Mouse (Mus musculus) G1E-ER4 (cell line): ENCODE results near the gene Supt5. TPM values are rescaled to one million over a fixed set of nuclear protein-coding genes. Genes with fewer than 3 reads are reported as not detected.

Experiments
- GATA1 ChIP-seq: IDR thresholded peaks from one replicate; pipeline ENCODE4 v1.8.0; 2012; ENCODE audit warnings: low read length, inconsistent platforms
- polyA plus RNA-seq: library from polyadenylated mRNA; stranded (reverse); fragments of >175 nt; gene quantifications from 2 replicates; pipeline ENCODE4 v1.2.3, GENCODE M21; 2012

The Supt5 gene
- polyA plus RNA-seq, 1 experiment = 164 TPM

GRCm38 (mm10) chr7:28362441-28363060 is 24.0 kb upstream of the Supt5 start:
- TF ChIP-seq GATA1 = no peak

GRCm38 (mm10) chr7:28361647-28362341 is 23.2 kb upstream of the Supt5 start:
- no peak for TF ChIP-seq GATA1

DNA sequence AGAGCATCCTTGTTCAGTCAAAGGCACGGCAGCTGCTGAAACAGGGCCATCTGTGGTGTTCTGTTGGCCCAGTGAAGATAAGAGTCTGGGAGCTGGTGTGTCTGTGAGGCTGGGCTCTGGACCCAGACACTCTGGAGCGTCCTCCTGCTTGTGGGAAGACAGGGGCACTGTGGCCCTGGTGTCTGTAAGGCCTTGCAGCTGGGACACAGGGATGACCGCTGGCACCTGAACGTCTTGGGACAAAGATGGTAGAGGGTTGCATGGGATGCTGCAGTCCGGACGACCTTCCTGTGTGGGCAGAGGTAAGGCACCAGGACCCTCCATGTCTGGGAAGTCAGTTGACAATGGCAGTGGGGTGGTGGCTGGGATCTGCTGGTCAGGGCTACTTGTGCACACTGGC is 21.7 kb upstream of the Supt5 start:
- TF ChIP-seq GATA1 = no peak

- no peak for TF ChIP-seq GATA1
These were observed 21.3 kb upstream of the Supt5 start for GRCm38 (mm10) chr7:28359854-28360253.

DNA sequence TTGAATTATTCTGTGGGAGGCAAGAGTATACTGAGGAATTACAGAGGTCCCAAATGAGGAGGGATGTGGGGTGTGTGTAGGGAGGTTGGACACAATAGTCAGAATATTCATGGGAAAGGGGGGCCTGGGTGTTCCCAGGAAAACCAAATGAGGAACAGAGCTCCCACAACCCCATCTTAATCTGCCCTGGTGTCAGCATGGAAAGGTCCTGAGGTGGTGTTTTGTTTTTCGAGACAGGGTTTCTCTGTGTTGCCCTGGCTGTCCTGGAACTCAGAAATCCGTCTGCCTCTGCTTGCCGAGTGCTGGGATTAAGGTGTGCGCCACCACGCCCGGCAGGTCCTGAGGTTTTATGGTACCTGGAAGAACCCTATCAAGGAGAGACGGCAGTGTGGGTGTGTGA is 19.9 kb upstream of the Supt5 start:
- no peak for TF ChIP-seq GATA1

DNA sequence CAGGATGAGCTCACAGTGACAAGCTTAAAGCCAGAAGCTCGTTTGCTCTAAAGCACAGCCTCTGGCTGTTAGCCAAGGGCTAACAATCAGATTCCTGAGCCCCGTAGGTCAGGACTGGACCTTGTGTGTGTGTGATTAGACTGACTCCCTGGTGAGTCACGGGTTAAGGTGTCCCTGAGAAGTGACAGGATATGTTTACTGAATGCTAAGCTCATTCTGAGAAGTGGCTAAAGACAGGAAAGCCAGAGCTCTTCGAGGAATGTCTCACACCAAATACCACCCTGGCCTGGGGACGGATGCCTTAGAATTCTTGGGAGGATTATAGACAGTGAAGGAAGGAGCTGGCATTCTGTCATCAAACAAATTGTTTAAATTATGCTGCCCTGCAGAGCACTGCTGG is 19.4 kb upstream of the Supt5 start:
- no peak for TF ChIP-seq GATA1

- TF ChIP-seq GATA1 = no peak
These were observed 18.4 kb upstream of the Supt5 start for GRCm38 (mm10) chr7:28356981-28357380.

GRCm38 (mm10) chr7:28355221-28355620 is 16.7 kb upstream of the Supt5 start:
- TF ChIP-seq GATA1 = no peak

DNA sequence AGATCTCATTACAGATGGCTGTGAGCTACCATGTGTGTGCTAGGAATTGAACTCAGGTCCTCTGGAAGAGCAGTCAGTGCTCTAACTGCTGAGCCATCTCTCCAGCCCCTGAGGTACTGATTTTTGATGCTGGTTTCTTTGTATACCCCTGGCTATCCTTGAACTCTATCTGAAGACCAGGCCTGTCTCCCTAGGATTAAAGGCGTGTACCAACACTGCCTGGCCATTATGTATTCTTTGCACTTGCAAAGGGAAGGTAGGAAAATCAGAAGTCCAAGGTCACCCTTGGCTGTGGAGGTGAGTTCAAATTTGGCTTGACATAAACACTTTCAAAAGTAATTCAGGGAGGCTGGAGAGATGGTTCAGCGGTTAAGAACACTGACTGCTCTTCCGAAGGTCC is 16.1 kb upstream of the Supt5 start:
- TF ChIP-seq GATA1 = no peak

DNA sequence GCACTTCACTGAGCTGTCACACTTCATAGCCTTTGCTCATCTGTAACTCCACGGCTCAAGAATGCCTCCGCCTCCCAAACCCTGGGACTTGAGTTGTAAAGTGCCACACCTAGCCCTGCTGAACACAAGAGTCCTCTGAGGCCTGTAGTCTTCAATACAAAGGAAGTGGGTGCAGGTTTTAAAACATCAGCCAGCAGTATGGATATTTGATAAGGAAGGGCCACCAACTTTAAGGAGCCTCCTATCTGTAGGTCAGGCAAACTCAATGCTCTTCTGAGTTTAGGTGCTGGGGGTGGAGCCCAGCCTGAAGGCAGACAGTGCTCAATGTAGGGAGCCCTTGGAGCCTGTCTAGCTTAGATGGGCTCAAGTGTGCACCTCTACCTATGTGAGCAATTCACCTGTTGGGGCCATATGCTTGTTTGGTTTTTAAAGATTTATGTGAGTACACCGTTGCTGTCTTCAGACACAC is 15.6 kb upstream of the Supt5 start:
- no peak for TF ChIP-seq GATA1

GRCm38 (mm10) chr7:28353267-28353666 is 14.7 kb upstream of the Supt5 start:
- no peak for TF ChIP-seq GATA1

DNA sequence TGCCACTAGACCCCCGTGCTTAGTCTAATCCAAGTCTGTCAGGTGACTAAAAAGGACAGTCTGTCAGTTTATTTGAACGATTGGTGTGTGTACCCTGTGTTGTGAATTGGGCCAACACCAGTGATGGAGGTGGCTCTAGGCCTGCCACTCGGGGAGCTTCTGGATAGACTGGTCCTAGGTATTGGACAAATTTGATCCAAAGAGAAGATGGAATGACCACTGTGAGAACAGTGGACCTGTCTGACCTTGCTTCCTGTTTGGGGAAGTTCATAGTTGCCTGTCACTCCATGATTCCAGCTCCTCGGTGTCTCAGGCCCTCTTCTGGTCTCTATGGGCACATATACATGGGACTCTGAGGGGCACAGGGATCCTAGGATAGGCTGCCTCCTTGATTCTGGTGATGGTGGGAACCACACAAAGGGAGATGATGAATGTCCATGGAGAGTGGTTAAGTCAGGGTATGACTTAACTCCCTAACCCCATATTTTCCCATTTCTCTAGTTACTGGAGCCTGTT is 13.2 kb upstream of the Supt5 start:
- TF ChIP-seq GATA1 = no peak

DNA sequence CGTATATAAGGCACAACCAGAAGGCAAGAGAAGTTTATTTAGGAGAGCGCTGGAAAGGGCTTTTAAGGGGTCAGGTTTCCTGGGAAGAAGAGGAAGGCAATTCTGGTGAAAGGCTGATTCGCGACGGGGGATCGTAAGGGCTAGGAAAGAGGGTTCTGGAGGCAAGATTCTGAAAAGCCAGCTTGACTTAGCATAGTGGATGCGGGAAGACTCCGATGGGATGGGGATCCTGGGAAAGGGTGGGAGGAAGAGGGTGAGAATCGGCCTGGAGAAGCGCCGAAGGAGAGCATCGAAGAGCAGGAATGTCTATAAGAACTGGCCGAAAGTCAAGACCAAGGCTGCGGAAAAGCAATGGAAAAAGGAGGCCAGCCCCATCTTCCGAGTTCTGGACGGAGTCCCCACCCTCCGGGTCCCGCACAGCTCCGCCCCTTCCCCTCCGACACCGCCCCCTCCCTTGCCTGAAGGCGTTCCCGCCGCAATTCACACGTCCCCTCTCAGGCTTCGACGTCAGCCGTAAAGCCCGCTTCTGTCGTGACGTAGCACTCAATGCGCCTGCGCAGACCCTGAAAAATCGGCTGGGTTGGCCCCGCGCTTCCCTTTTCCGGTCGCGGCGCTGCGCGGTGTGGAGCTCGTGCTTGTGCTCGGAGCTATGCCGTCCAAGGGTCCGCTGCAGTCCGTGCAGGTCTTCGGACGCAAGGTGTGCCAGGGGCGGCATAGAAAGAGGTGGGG is 11.8 kb upstream of the Supt5 start, which contains the start of gene Rps16:
Gene Rps16 (plus strand): TSS at position 498 of the 729 bp plus-strand sequence.
- no peak for TF ChIP-seq GATA1

DNA sequence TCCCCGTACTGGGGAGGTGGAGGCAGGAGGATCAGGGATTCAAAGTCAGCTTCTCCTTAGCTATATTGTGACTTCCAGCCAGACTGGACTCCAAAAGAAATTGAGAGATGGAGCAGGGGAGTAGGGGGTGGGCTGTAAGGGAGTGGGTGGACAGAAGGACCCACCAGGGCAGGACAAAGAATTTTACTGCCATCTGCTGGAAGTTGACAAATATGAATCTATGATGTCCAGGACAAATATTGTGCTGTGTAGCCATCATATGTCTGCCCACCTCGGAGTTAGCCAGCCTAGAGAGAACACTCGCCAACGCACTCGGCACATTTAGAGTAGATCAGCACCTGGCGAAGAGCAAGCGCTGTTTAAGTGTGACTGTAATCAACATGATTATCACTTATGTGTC is 10.1 kb upstream of the Supt5 start:
- no peak for TF ChIP-seq GATA1

- TF ChIP-seq GATA1 = no peak
These were observed 9.2 kb upstream of the Supt5 start for GRCm38 (mm10) chr7:28347746-28348145.

DNA sequence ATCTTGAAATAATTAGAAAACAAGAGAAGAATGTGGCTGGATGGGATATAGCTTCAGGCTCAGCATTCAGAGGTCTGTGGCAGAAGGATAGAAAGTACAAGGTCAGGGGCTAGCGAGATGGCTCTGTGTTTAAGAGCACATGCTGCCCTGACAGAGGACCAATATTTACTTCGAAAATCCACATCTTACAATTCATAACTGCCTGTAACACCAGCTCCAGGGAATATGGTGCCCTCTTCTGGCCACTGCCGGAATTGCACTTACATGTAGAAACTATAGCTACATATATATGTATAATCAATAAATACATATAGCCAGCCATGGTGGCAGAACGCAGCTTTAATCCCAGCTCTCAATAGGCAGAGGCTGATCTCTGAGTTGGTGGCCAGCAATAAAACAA is 6.1 kb upstream of the Supt5 start:
- TF ChIP-seq GATA1 = no peak

- no peak for TF ChIP-seq GATA1
These were observed 2.8 kb upstream of the Supt5 start for GRCm38 (mm10) chr7:28341381-28341780.
